33 mouse cellular contexts compared by ENCODE assay signal in the genomic region with DNA sequence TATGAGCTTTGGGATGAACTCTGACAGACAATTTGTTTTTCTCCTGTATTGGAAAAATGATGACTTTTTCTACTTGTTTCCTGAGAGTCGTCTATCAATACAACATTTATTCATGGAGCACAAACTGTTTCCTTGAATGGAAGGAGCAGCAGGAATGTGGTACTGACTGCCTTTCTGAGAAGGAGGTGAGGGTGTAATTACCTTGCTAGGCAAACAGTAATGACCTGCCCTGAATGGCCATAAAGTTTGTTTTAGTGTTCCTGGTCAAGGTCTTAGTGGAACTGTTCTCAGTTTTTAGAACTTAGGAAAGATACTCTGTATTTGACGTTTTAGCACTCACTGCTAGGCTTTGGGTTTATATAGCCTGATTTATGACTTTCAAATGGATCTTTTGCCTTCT.
"Had no signal": no experiment of that assay in that cellular context is flagged by ENCODE, and none has a peak within 500 bp of the region (broad histone marks: within the 10 kb centered on the region; RNA-seq: fewer than 3 reads in every experiment).

No protein-coding gene starts in this region.

- H3K4me3 ChIP-seq: heart, embryonic 10.5 days; heart, embryonic 12.5 days; heart, embryonic 13.5 days; heart, embryonic 15.5 days; hindbrain, embryonic 10.5 days; hindbrain, embryonic 12.5 days; hindbrain, embryonic 13.5 days; hindbrain, embryonic 15.5 days; kidney, embryonic 15.5 days; layer of hippocampus, adult 2 months; left cerebral cortex, adult 2 months had no signal

- H3K4me1 ChIP-seq: heart, embryonic 10.5 days; heart, embryonic 12.5 days; heart, embryonic 13.5 days; heart, embryonic 15.5 days; hindbrain, embryonic 10.5 days; hindbrain, embryonic 12.5 days; hindbrain, embryonic 13.5 days; hindbrain, embryonic 15.5 days; kidney, embryonic 15.5 days had no signal

- H3K27me3 ChIP-seq: heart, embryonic 12.5 days; heart, embryonic 13.5 days; heart, embryonic 15.5 days; hindbrain, embryonic 12.5 days; hindbrain, embryonic 13.5 days; hindbrain, embryonic 15.5 days; kidney, embryonic 15.5 days had no signal

- ATAC-seq: hindbrain, embryonic 16.5 days; hindbrain, postnatal 0 days; inflammation-experienced regulatory T-cells, adult 6 months had no signal

- H3K9me3 ChIP-seq: heart, embryonic 10.5 days; heart, embryonic 12.5 days; heart, embryonic 13.5 days; heart, embryonic 15.5 days; hindbrain, embryonic 10.5 days; hindbrain, embryonic 12.5 days; hindbrain, embryonic 13.5 days; hindbrain, embryonic 15.5 days; kidney, embryonic 15.5 days had no signal

- H3K36me3 ChIP-seq: heart, embryonic 10.5 days; heart, embryonic 12.5 days; heart, embryonic 13.5 days; heart, embryonic 15.5 days; hindbrain, embryonic 10.5 days; hindbrain, embryonic 12.5 days; hindbrain, embryonic 13.5 days; hindbrain, embryonic 15.5 days; kidney, embryonic 15.5 days had no signal

- H3K4me2 ChIP-seq: heart, embryonic 11.5 days; heart, embryonic 12.5 days; heart, embryonic 13.5 days; heart, embryonic 15.5 days; hindbrain, embryonic 12.5 days; hindbrain, embryonic 13.5 days; hindbrain, embryonic 14.5 days; hindbrain, embryonic 15.5 days; kidney, embryonic 15.5 days had no signal

- H3K9ac ChIP-seq: heart, embryonic 12.5 days; heart, embryonic 13.5 days; heart, embryonic 15.5 days; hindbrain, embryonic 12.5 days; hindbrain, embryonic 13.5 days; hindbrain, embryonic 14.5 days; hindbrain, embryonic 15.5 days; kidney, embryonic 15.5 days had no signal

- DNase-seq: heart, postnatal 10 days; heart, postnatal 14 days; heart, postnatal 36 days; heart, postnatal 4 days; kidney, adult 11 months; kidney, adult 18-20 months; kidney, adult 2 months; kidney, adult 8-10 months; kidney, adult 9 months; kidney, postnatal 10 days; kidney, postnatal 14 days; kidney, postnatal 25 days; kidney, postnatal 36 days; kidney, postnatal 4 days; layer of hippocampus, adult 9-11 months; layer of hippocampus, postnatal 36 days had no signal

- H3K27ac ChIP-seq: heart, embryonic 10.5 days; heart, embryonic 13.5 days; heart, embryonic 15.5 days; hindbrain, embryonic 10.5 days; hindbrain, embryonic 12.5 days; hindbrain, embryonic 13.5 days; hindbrain, embryonic 14.5 days; hindbrain, embryonic 15.5 days; hindbrain, postnatal 0 days; kidney, embryonic 15.5 days; kidney, postnatal 0 days; layer of hippocampus, adult 2 months; left cerebral cortex, adult 2 months had no signal
